Mouse (Mus musculus) forebrain, embryonic 12.5 days (tissue): ENCODE measurements at regions not wholly inside any gene's neighbourhood (a gene's known extent, or its start where the extent isn't known, plus 50 kb on each side); places are given as distances from the start of the nearest gene placed in this dataset.
A peak's percentile ranks its signal among the peaks of the same experiment; 100 is the strongest.
"Not testable (repeated sequence)": the region's sequence is repeated elsewhere in the genome, so short reads cannot be mapped to it uniquely, and the experiment has no call there.

Source experiments
- ATAC-seq: fragments of 200-750 bp; cut with Nextera tagmentation; 2 replicates; pipeline ENCODE4 v1.8.0; 2017; ENCODE audit warnings: moderate TSS enrichment; ENCODE audit not compliant: low FRiP score
- H3K27ac ChIP-seq: fragments of 300-500 bp; sonication (generic); 2 replicates; pipeline ENCODE4 v1.5.1; 2016; ENCODE audit warnings: mild to moderate bottlenecking
- H3K27me3 ChIP-seq: fragments of 300-500 bp; sonication (generic); 2 replicates; pipeline ENCODE4 v1.6.1; 2016; ENCODE audit warnings: mild to moderate bottlenecking
- H3K36me3 ChIP-seq: fragments of 300-500 bp; sonication (generic); replicated peaks from 2 replicates; pipeline ENCODE4 v1.6.1; 2016; ENCODE audit warnings: mild to moderate bottlenecking
- H3K4me1 ChIP-seq: fragments of 300-500 bp; sonication (generic); 2 replicates; pipeline ENCODE4 v1.6.1; 2016
- H3K4me2 ChIP-seq: fragments of 300-500 bp; sonication (generic); 2 replicates; pipeline ENCODE4 v1.6.1; 2016; ENCODE audit warnings: mild to moderate bottlenecking, moderate library complexity
- H3K4me3 ChIP-seq: fragments of 300-500 bp; sonication (generic); replicated peaks from 2 replicates; pipeline ENCODE4 v1.5.1; 2016; ENCODE audit warnings: mild to moderate bottlenecking
- H3K9ac ChIP-seq: fragments of 300-500 bp; sonication (generic); 2 replicates; pipeline ENCODE4 v1.6.1; 2016; ENCODE audit warnings: mild to moderate bottlenecking
- H3K9me3 ChIP-seq: fragments of 300-500 bp; sonication (generic); 2 replicates; pipeline ENCODE4 v1.6.1; 2016
- WGBS: fragments of 180-500 bp; shearing (Covaris S2); methylation state at CpG from one replicate; pipeline ENCODE4 v1.1.7; 2016; 5-methylcytosine and 5-hydroxymethylcytosine counted together

DNA sequence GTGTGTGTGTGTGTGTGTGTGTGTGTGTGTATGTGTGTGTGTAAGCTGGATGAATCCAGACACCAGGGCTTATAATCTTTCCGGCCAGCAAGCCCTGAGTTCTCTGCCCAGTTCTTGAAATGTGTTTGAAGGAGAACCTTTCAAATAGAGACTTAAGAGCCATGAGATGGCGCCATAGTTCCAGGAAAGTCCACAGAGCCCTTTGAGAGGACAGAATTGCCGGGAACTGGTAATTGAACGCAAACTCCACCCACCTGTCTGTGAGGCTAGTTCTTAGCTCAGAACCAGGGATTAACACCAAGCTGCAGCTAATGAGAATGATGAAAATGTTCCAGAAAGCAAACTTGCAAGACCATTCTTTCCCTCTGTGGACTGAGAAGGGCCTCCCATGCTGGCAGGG is 72.2 kb downstream of the Trim42 start:
- Histone ChIP-seq H3K4me2 (no peak overlapping the region), H3K27ac (no peak overlapping the region), H3K4me1 (0 out of 2 replicates have a peak, but pooled peaks cover under 1% of the 10 kb centered on the region), H3K36me3 (no peaks in the 10 kb centered on the region), H3K4me3 (no peak overlapping the region), H3K27me3 (no peaks in the 10 kb centered on the region), H3K9me3 (no peaks in the 10 kb centered on the region), H3K9ac (no peak overlapping the region)
- no peak for ATAC-seq
- 10% methylated on average over 4 of the region's 4 CpGs for whole genome bisulfite sequencing

DNA sequence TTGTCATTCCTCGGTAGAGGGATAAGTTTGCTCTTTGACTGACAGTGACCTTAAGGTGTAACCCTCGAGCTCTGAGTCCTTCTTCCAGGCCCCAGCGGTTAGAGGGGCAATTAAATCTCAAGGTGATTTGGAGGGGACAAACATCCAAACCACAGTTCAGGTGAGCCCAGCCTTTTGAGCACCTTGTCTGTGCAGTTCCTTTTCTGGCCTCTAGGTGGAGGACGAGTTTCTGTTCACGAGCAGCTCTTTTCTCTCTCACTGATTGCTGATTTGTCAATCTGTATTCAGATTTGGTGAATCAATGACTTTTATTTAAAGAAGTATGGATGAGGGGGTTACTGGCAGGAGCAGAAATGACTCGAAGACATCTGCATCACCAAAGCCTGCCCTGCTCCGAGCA is 74.0 kb downstream of the Trim42 start:
- WGBS: 31% methylated on average over 7 of the region's 7 CpGs
- no peaks in the 10 kb centered on the region for H3K9me3 ChIP-seq

DNA sequence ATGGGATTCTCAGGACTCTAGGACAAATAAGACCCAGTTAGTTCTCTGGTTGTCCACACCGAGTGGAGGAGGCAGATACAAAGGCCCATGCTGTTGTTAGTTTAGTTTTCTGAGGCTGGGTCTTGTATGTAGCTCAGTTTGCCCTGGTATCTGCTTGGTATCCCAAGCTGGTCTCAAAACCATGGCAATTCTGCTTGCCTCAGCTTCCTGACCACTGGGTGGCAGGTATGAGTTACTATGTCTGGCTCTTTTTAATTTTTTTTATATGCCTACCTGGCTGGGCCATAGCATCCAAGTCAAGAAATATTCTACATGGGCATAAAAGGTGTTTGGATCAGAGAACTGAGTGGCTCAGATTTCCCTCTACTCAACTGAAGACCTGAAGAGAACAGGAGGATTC is 77.9 kb downstream of the Trim42 start:
- peaks cover 6% of the 10 kb centered on the region; the same call in 1 of the 2 replicates for H3K4me1 ChIP-seq
- no peaks in the 10 kb centered on the region for H3K9me3 ChIP-seq
- H3K9ac ChIP-seq: no peak overlapping the region
- ATAC-seq: no peak
- no peak overlapping the region for H3K4me3 ChIP-seq
- WGBS: 79% methylated on average over 1 of the region's 1 CpGs
- H3K36me3 ChIP-seq: no peaks in the 10 kb centered on the region
- H3K27ac ChIP-seq: no peak overlapping the region
- no peaks in the 10 kb centered on the region for H3K27me3 ChIP-seq
- H3K4me2 ChIP-seq: no peak overlapping the region

More for the DNA sequence above, 74.0 kb downstream of the Trim42 start:
- no peak overlapping the region for H3K4me2 ChIP-seq
- H3K27me3 ChIP-seq: no peaks in the 10 kb centered on the region
- no peaks in the 10 kb centered on the region for H3K36me3 ChIP-seq
- peaks cover 6% of the 10 kb centered on the region; the same call in 1 of the 2 replicates for H3K4me1 ChIP-seq
- no peak overlapping the region for H3K27ac ChIP-seq
- no peak overlapping the region for H3K4me3 ChIP-seq
- no peak overlapping the region for H3K9ac ChIP-seq
- ATAC-seq: no peak

DNA sequence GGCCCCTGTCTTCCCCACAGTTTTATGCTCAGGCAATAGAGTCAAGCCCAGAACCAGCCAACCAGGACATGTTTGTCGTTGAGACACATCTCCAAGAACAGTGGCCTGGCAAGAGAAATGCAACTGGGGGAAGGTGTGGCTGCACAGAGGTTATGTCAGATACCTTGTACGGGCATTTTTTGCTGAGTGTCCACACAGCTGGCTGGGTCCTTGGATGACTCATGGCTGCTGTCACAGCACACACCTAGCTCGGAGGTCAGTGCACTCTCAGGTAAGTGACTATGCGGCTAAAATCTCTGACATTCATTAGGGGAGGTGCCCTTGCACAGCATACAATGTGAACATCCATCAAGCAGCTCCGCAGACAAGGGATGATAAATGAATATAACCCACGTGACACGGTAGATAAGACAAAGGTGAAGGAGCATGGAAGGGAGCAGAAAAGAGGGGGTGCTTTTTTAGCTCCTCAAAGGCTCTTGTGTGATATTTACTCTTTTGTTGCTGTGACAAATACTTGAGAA is 85.4 kb downstream of the Trim42 start:
- Histone ChIP-seq H3K9ac (no peak overlapping the region), H3K4me3 (no peak overlapping the region), H3K27ac (no peak overlapping the region), H3K9me3 (no peaks in the 10 kb centered on the region), H3K4me2 (no peak overlapping the region), H3K27me3 (no peaks in the 10 kb centered on the region), H3K36me3 (no peaks in the 10 kb centered on the region), H3K4me1 (no peaks in the 10 kb centered on the region)
- no peak for ATAC-seq
- 77% methylated on average over 7 of the region's 7 CpGs for WGBS

- no peak for ATAC-seq
- H3K4me1 ChIP-seq: no peaks in the 10 kb centered on the region
- H3K9me3 ChIP-seq: no peaks in the 10 kb centered on the region
- H3K27ac ChIP-seq: no peak overlapping the region
- H3K4me2 ChIP-seq: no peak overlapping the region
- no peaks in the 10 kb centered on the region for H3K27me3 ChIP-seq
- 92% methylated on average over 3 of the region's 3 CpGs for WGBS
- no peak overlapping the region for H3K9ac ChIP-seq
- no peaks in the 10 kb centered on the region for H3K36me3 ChIP-seq
- H3K4me3 ChIP-seq: no peak overlapping the region
Measured at GRCm38 (mm10) chr9:97282090-97282489, 87.7 kb downstream of the Trim42 start.

- H3K4me1 ChIP-seq, H3K4me3 ChIP-seq, H3K36me3 ChIP-seq, H3K27me3 ChIP-seq, H3K9me3 ChIP-seq, H3K27ac ChIP-seq, H3K4me2 ChIP-seq, H3K9ac ChIP-seq, ATAC-seq: not testable (repeated sequence)
- WGBS: 89% methylated on average over 14 of the region's 14 CpGs
Measured at GRCm38 (mm10) chr9:97275449-97275848, 94.3 kb downstream of the Trim42 start.

- Histone ChIP-seq H3K36me3 (no peaks in the 10 kb centered on the region), H3K4me3 (no peak overlapping the region), H3K9me3 (no peaks in the 10 kb centered on the region), H3K27ac (no peak overlapping the region), H3K27me3 (no peaks in the 10 kb centered on the region), H3K4me2 (no peak overlapping the region), H3K4me1 (no peaks in the 10 kb centered on the region), H3K9ac (no peak overlapping the region)
- 92% methylated on average over 7 of the region's 7 CpGs for WGBS
- ATAC-seq: no peak
Measured at GRCm38 (mm10) chr9:97273891-97274290, 95.9 kb downstream of the Trim42 start.

- 92% methylated on average over 8 of the region's 8 CpGs for WGBS
Measured at GRCm38 (mm10) chr9:97272061-97272460, 97.7 kb downstream of the Trim42 start.

DNA sequence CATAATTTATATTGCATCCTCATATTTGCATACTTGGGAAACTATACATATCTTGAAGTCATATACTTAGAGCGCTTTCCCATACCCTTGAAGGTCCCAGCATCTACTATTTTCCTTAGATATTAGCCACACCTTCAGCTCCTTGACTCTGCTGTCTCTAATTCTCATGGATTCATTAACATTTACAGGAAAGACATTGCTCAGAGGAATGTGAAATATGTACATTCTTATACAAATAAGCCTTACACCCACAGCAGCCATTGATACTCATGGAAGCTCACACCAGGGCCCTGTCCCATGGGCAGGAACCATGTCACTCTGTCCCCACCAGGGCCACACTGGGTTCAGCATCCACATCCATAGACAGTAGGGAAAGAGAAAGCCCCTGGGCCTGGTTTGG is 122.1 kb downstream of the Trim42 start:
- H3K4me3 ChIP-seq: no peak overlapping the region
- H3K27ac ChIP-seq: no peak overlapping the region
- H3K27me3 ChIP-seq: no peaks in the 10 kb centered on the region
- WGBS: 93% methylated on average over 1 of the region's 1 CpGs
- no peaks in the 10 kb centered on the region for H3K36me3 ChIP-seq
- no peak for ATAC-seq
- H3K4me2 ChIP-seq: no peak overlapping the region
- H3K4me1 ChIP-seq: no peaks in the 10 kb centered on the region
- H3K9ac ChIP-seq: no peak overlapping the region
- no peaks in the 10 kb centered on the region for H3K9me3 ChIP-seq

More at GRCm38 (mm10) chr9:97272061-97272460, 97.7 kb downstream of the Trim42 start:
- Histone ChIP-seq H3K9me3 (no peaks in the 10 kb centered on the region), H3K4me3 (no peak overlapping the region), H3K27ac (no peak overlapping the region), H3K9ac (no peak overlapping the region), H3K4me2 (no peak overlapping the region), H3K36me3 (no peaks in the 10 kb centered on the region), H3K4me1 (no peaks in the 10 kb centered on the region), H3K27me3 (no peaks in the 10 kb centered on the region)
- ATAC-seq: no peak

- no peak overlapping the region for H3K4me3 ChIP-seq
- no peak overlapping the region for H3K4me2 ChIP-seq
- no peaks in the 10 kb centered on the region for H3K9me3 ChIP-seq
- H3K4me1 ChIP-seq: peaks cover 12% of the 10 kb centered on the region
- WGBS: 88% methylated on average over 5 of the region's 5 CpGs
- no peak overlapping the region for H3K9ac ChIP-seq
- H3K36me3 ChIP-seq: no peaks in the 10 kb centered on the region
- H3K27me3 ChIP-seq: no peaks in the 10 kb centered on the region
- H3K27ac ChIP-seq: no peak overlapping the region
- ATAC-seq: no peak
Measured at GRCm38 (mm10) chr9:97226074-97226473, 115.1 kb upstream of the Slc25a36 start.

- H3K4me1 ChIP-seq: peaks cover 12% of the 10 kb centered on the region
- WGBS: 17% methylated on average over 7 of the region's 7 CpGs
- no peaks in the 10 kb centered on the region for H3K9me3 ChIP-seq
- H3K4me3 ChIP-seq: no peak overlapping the region
- no peak for ATAC-seq
- no peaks in the 10 kb centered on the region for H3K27me3 ChIP-seq
- H3K9ac ChIP-seq: no peak overlapping the region
- no peaks in the 10 kb centered on the region for H3K36me3 ChIP-seq
- no peak overlapping the region for H3K27ac ChIP-seq
- H3K4me2 ChIP-seq: 0 out of 2 replicates have a peak overlapping the region, but pooled peaks have one; percentile 6
Measured at GRCm38 (mm10) chr9:97224549-97224948, 113.6 kb upstream of the Slc25a36 start.

GRCm38 (mm10) chr9:97214806-97215205 is 103.8 kb upstream of the Slc25a36 start:
- no peak overlapping the region for H3K4me3 ChIP-seq
- 54% methylated on average over 2 of the region's 2 CpGs for WGBS
- no peak for ATAC-seq
- no peaks in the 10 kb centered on the region for H3K27me3 ChIP-seq
- no peaks in the 10 kb centered on the region for H3K36me3 ChIP-seq
- H3K4me2 ChIP-seq: no peak overlapping the region
- H3K4me1 ChIP-seq: no peaks in the 10 kb centered on the region
- no peak overlapping the region for H3K9ac ChIP-seq
- H3K9me3 ChIP-seq: no peaks in the 10 kb centered on the region
- no peak overlapping the region for H3K27ac ChIP-seq

- Histone ChIP-seq H3K27ac (no peak overlapping the region), H3K4me3 (no peak overlapping the region), H3K27me3 (no peaks in the 10 kb centered on the region), H3K4me1 (no peaks in the 10 kb centered on the region), H3K4me2 (no peak overlapping the region), H3K9ac (no peak overlapping the region), H3K36me3 (no peaks in the 10 kb centered on the region), H3K9me3 (no peaks in the 10 kb centered on the region)
- 76% methylated on average over 14 of the region's 14 CpGs for WGBS
- no peak for ATAC-seq
Measured at GRCm38 (mm10) chr9:97190321-97190860, 79.4 kb upstream of the Slc25a36 start.
